ENCODE assay signal across 8 mouse cellular contexts in the genomic region with DNA sequence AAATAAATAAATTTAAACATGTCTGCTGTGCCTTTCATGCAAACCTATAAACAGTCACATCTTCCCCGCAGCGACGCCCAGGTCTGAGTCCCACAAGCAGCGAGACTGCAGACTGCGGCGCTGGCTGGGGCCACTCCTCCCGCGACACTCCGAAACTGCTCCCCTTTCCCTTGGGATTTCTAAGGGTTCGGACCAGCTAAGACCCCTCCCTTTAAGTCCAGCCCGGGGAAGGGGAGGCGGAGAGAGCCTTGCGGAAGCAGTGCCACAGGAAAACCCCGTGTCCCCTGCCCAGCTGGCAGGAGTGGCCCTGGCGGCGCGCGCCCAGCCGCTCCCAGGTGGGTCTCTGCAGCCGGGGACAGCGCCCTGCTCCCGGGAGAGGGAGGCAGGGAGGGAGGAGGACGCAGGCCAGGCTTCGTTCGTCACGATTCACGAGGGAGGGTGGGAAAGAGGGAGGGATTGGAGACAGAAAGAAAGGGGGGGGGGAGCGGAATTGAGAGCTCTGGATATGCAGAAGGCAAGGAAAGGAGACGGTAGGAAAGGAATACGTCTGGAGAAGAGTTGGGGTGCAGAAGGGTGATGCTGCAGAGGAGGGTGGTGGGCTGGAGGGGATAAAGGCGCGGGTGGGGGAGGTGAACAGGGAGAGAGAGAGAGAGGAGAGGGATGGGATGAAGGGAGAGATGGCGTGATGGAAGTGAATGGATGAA. TPM values are rescaled to one million over a fixed set of nuclear protein-coding genes. Genes with fewer than 3 reads are reported as not detected.
DNase-seq lines count a peak whose midpoint lies in the region; ATAC-seq and TF ChIP-seq lines count a peak whose summit lies in the region.

No protein-coding gene starts in this region.

- H3K9ac ChIP-seq in embryonic facial prominence, embryonic 13.5 days, result peak overlapping the region; percentile 84
- peak overlapping the region; percentile 79 for H3K9ac ChIP-seq in limb, embryonic 15.5 days
- peak overlapping the region; percentile 98 for H3K9ac ChIP-seq in midbrain, embryonic 15.5 days

- DNase-seq in adrenal gland, postnatal 25 days, result peak; percentile 67
- DNase-seq in heart, adult 8-10 months (ENCODE audit: low spot score), result peak; percentile 59
- peak; percentile 54 for DNase-seq in kidney, adult 2 months
- peak; percentile 46 for DNase-seq in splenic B cell, adult 2 months (ENCODE audit: low read depth, low spot score)

- peak overlapping the region; percentile 82 for H3ac ChIP-seq in C2C12 (ENCODE audit: control insufficient read depth, insufficient read length, low read depth)

- H3K4me2 ChIP-seq in embryonic facial prominence, embryonic 13.5 days, result peak overlapping the region; percentile 99
- H3K4me2 ChIP-seq in limb, embryonic 15.5 days, result peak overlapping the region; percentile 96
- H3K4me2 ChIP-seq in midbrain, embryonic 15.5 days, result peak overlapping the region; percentile 70

- peaks cover 27% of the 10 kb centered on the region for H3K79me3 ChIP-seq in C2C12 (ENCODE audit: low read depth)

- peaks cover 4% of the 10 kb centered on the region; the same call in 1 of the 2 replicates for H3K4me1 ChIP-seq in embryonic facial prominence, embryonic 13.5 days
- no peaks in the 10 kb centered on the region for H3K4me1 ChIP-seq in kidney, adult 2 months (ENCODE audit: control insufficient read depth, insufficient read depth, low read length)
- peaks cover 14% of the 10 kb centered on the region for H3K4me1 ChIP-seq in limb, embryonic 15.5 days
- H3K4me1 ChIP-seq in midbrain, embryonic 15.5 days, result peaks cover 32% of the 10 kb centered on the region

- no peaks in the 10 kb centered on the region for H3K9me3 ChIP-seq in embryonic facial prominence, embryonic 13.5 days
- no peaks in the 10 kb centered on the region for H3K9me3 ChIP-seq in limb, embryonic 15.5 days
- H3K9me3 ChIP-seq in midbrain, embryonic 15.5 days, result no peaks in the 10 kb centered on the region

- ATAC-seq in embryonic facial prominence, embryonic 13.5 days (ENCODE audit: insufficient number of reproducible peaks, insufficient read depth, low FRiP score, low TSS enrichment, low read depth), result no peak
- ATAC-seq in limb, embryonic 15.5 days (ENCODE audit: insufficient number of reproducible peaks, low FRiP score, low TSS enrichment, low read depth), result 0 out of 2 replicates have a peak, but pooled peaks have one; percentile 15
- peak; percentile 66 for ATAC-seq in midbrain, embryonic 15.5 days (replicated peaks)

- H3K79me2 ChIP-seq in C2C12 (ENCODE audit: control insufficient read depth, insufficient read depth), result peaks cover 41% of the 10 kb centered on the region

- no peak for TF ChIP-seq POLR2A in kidney, adult 2 months (IDR thresholded peaks at IDR 0.05; ENCODE audit: low read depth, low read length)

- no peaks in the 10 kb centered on the region for H3K27me3 ChIP-seq in C2C12 (ENCODE audit: control insufficient read depth, insufficient read depth, insufficient read length)
- H3K27me3 ChIP-seq in embryonic facial prominence, embryonic 13.5 days, result peaks cover 3% of the 10 kb centered on the region; the same call in 1 of the 2 replicates
- H3K27me3 ChIP-seq in kidney, adult 2 months (replicated peaks; ENCODE audit: control insufficient read depth, insufficient read depth, low read length), result no peaks in the 10 kb centered on the region
- H3K27me3 ChIP-seq in limb, embryonic 15.5 days, result 0 out of 2 replicates have a peak, but pooled peaks cover 3% of the 10 kb centered on the region
- peaks cover 4% of the 10 kb centered on the region; the same call in 1 of the 2 replicates for H3K27me3 ChIP-seq in midbrain, embryonic 15.5 days (replicated peaks)
- 0 out of 2 replicates have a peak, but pooled peaks cover 2% of the 10 kb centered on the region for H3K27me3 ChIP-seq in splenic B cell, adult 2 months (ENCODE audit: control insufficient read depth, insufficient read depth, low read length, poor library complexity, severe bottlenecking)

- H3K4me3 ChIP-seq in C2C12 (ENCODE audit: insufficient read depth, poor library complexity, severe bottlenecking), result peak overlapping the region; percentile 71
- H3K4me3 ChIP-seq in embryonic facial prominence, embryonic 13.5 days, result peak overlapping the region; percentile 75
- peak overlapping the region; percentile 78 for H3K4me3 ChIP-seq in kidney, adult 2 months (ENCODE audit: insufficient read depth, low read depth, low read length)
- peak overlapping the region; percentile 76 for H3K4me3 ChIP-seq in limb, embryonic 15.5 days
- H3K4me3 ChIP-seq in midbrain, embryonic 15.5 days, result peak overlapping the region; percentile 99

- H3K27ac ChIP-seq in embryonic facial prominence, embryonic 13.5 days, result peak overlapping the region; percentile 78
- peak overlapping the region; percentile 29 for H3K27ac ChIP-seq in kidney, adult 2 months (ENCODE audit: insufficient read depth, low read depth, low read length)
- H3K27ac ChIP-seq in limb, embryonic 15.5 days, result peak overlapping the region; percentile 75
- peak overlapping the region; percentile 96 for H3K27ac ChIP-seq in midbrain, embryonic 15.5 days

- TF ChIP-seq CTCF in C2C12 (IDR thresholded peaks at IDR 0.05; ENCODE audit: control insufficient read depth, insufficient read depth, insufficient read length), result no peak
- TF ChIP-seq CTCF in kidney, adult 2 months (conservative IDR thresholded peaks at IDR 0.05; ENCODE audit: insufficient read depth, insufficient read length, low read depth, low read length), result no peak

- under 1% methylated on average over 33 of the region's 33 CpGs for WGBS in embryonic facial prominence, embryonic 13.5 days
- WGBS in kidney, adult 2 months, result 2% methylated on average over 33 of the region's 33 CpGs
- under 1% methylated on average over 33 of the region's 33 CpGs for WGBS in limb, embryonic 15.5 days
- WGBS in midbrain, embryonic 15.5 days, result under 1% methylated on average over 32 of the region's 33 CpGs

- H3K36me3 ChIP-seq in C2C12 (ENCODE audit: control insufficient read depth, insufficient read depth), result peaks cover 7% of the 10 kb centered on the region
- H3K36me3 ChIP-seq in embryonic facial prominence, embryonic 13.5 days, result no peaks in the 10 kb centered on the region
- H3K36me3 ChIP-seq in kidney, adult 2 months (ENCODE audit: control insufficient read depth, insufficient read depth, low read length), result no peaks in the 10 kb centered on the region
- H3K36me3 ChIP-seq in limb, embryonic 15.5 days, result 0 out of 2 replicates have a peak, but pooled peaks cover 3% of the 10 kb centered on the region
- no peaks in the 10 kb centered on the region for H3K36me3 ChIP-seq in midbrain, embryonic 15.5 days (replicated peaks)
- no peaks in the 10 kb centered on the region for H3K36me3 ChIP-seq in splenic B cell, adult 2 months (ENCODE audit: control insufficient read depth, insufficient read depth, low read length, poor library complexity, severe bottlenecking)

TF ChIP-seq in C2C12, 6 proteins besides CTCF, POLR2A, EP300 and RAD21:
- TF ChIP-seq USF1 (IDR thresholded peaks at IDR 0.05; ENCODE audit: low read depth) (no peak), FOSL1 (IDR thresholded peaks at IDR 0.05; ENCODE audit: insufficient read depth, low read length, poor library complexity, severe bottlenecking) (no peak), MAX (IDR thresholded peaks at IDR 0.05) (no peak), MYOG (IDR thresholded peaks at IDR 0.05; ENCODE audit: control insufficient read depth, extremely low read depth, insufficient read length) (no peak), MYOD1 (IDR thresholded peaks at IDR 0.05; ENCODE audit: control insufficient read depth, insufficient read length, low read depth) (no peak), CEBPB (IDR thresholded peaks at IDR 0.05; ENCODE audit: low read depth) (no peak)

RNA-seq across cellular contexts. Expression of a gene that starts 0.8 kb away (rescaled TPM):
- 28.7 TPM for polyA plus RNA-seq in C2C12 (2012; fragmentation: generic; extraction: Trizol)
- total RNA-seq in adrenal gland, postnatal 25 days (2021), result 15.6 and 22.2 TPM in 2 replicates
- 18.1 and 22.8 TPM in 2 replicates for polyA plus RNA-seq in embryonic facial prominence, embryonic 13.5 days (2015; fragmentation: Nextera tagmentation; extraction: Ambion mirVana)
- 10 to 100 TPM in 3 of 4 experiments, 1 to 10 TPM in 1; 8.5 to 10.8 (median 10.5) TPM for total RNA-seq in heart, adult 8-10 months (2022)
- 10.2 and 13.2 TPM in 2 replicates for polyA plus RNA-seq in kidney, adult 2 months (2012; rRNA removed)
- 16.7 and 17.9 TPM in 2 replicates for polyA plus RNA-seq in limb, embryonic 15.5 days (2015; fragmentation: Nextera tagmentation; extraction: Ambion mirVana)
- 324 and 330 TPM in 2 replicates for polyA plus RNA-seq in midbrain, embryonic 15.5 days (2015; fragmentation: Nextera tagmentation; extraction: Ambion mirVana)

RNA-seq across cellular contexts. Expression of a gene that starts 29.7 kb away (rescaled TPM):
- 294 TPM for polyA plus RNA-seq in C2C12 (2012; fragmentation: generic; extraction: Trizol)
- 14.0 and 15.2 TPM in 2 replicates for total RNA-seq in adrenal gland, postnatal 25 days (2021)
- 57.2 and 59.2 TPM in 2 replicates for polyA plus RNA-seq in embryonic facial prominence, embryonic 13.5 days (2015; fragmentation: Nextera tagmentation; extraction: Ambion mirVana)
- total RNA-seq in heart, adult 8-10 months (2022), result 10 to 100 TPM; 19.1 to 26.8 (median 22.6) TPM
- polyA plus RNA-seq in kidney, adult 2 months (2012; rRNA removed), result 32.3 and 33.4 TPM in 2 replicates
- polyA plus RNA-seq in limb, embryonic 15.5 days (2015; fragmentation: Nextera tagmentation; extraction: Ambion mirVana), result 138 and 152 TPM in 2 replicates
- 29.7 and 31.3 TPM in 2 replicates for polyA plus RNA-seq in midbrain, embryonic 15.5 days (2015; fragmentation: Nextera tagmentation; extraction: Ambion mirVana)

Comparison
In these comparisons a context has a peak if more than half of its experiments do, and no peak if none do; other contexts are left out.
1. H3K27ac ChIP-seq: peak in every context shown above with its lines; median percentile 96 in midbrain, embryonic 15.5 days; 78 in embryonic facial prominence, embryonic 13.5 days; 75 in limb, embryonic 15.5 days; 29 in kidney, adult 2 months.
2. RNA of a gene that starts 0.8 kb away (polyA plus RNA-seq): 324 to 330 TPM in midbrain, embryonic 15.5 days; 28.7 TPM in C2C12 (single experiment), 18.1 to 22.8 TPM in embryonic facial prominence, embryonic 13.5 days, 16.7 to 17.9 TPM in limb, embryonic 15.5 days and 10.2 to 13.2 TPM in kidney, adult 2 months; every median in the first group is over 10 times any median in the second.
3. Peak in every context shown above with its lines, with median percentiles within 50 percentile points of each other: H3K4me3 ChIP-seq, DNase-seq, H3K4me2 ChIP-seq and H3K9ac ChIP-seq.